Mouse (Mus musculus) left cerebral cortex, adult 8-10 months (tissue): ENCODE results near the gene Ikzf5. TPM values are rescaled to one million over a fixed set of nuclear protein-coding genes. Genes with fewer than 3 reads are reported as not detected.

Experiments
- DNase-seq, 2 experiments: peaks; one replicate each; pipeline ENCODE4 v3.0.0; 2022; ENCODE audit warnings: low spot score in 2 of 2
- total RNA-seq, 4 experiments: library from RNA; stranded (reverse); gene quantifications; 2 replicates each; pipeline ENCODE4 v1.2.4; 2022

Gene Ikzf5
- total RNA-seq, 4 experiments from 2014 or later: 43.2 to 52.2 (median 48.8) TPM

GRCm38 (mm10) chr7:131356105-131356504 lies 54.2 kb downstream of the Ikzf5 start:
- DNase-seq: no peak

GRCm38 (mm10) chr7:131345856-131346541 lies 64.3 kb downstream of the Ikzf5 start:
- DNase-seq: no peak

Other genes with a start within 250 kb of the Ikzf5 start
- not detected for gene 5430419D17Rik, start 236.1 kb downstream of the Ikzf5 start, total RNA-seq
- gene Cuzd1, start 88.2 kb downstream of the Ikzf5 start, total RNA-seq: not detected
- not detected for gene Fam24b, start 81.0 kb downstream of the Ikzf5 start, total RNA-seq
- gene Fam24a, start 76.7 kb downstream of the Ikzf5 start, total RNA-seq: not detected
- 10 to 100 TPM; 23.2 to 36.4 (median 29.9) TPM for gene 2310057M21Rik, start 47.8 kb downstream of the Ikzf5 start, total RNA-seq
- 10 to 100 TPM; 45.8 to 55.0 (median 50.0) TPM for gene Pstk, start 39.4 kb downstream of the Ikzf5 start, total RNA-seq
- gene Acadsb, start 80 bp upstream of the Ikzf5 start, total RNA-seq: 100 to 1,000 TPM in 1 of 4 experiments, 10 to 100 TPM in 3; 76.8 to 109 (median 82.3) TPM
- gene Hmx3, start 132.3 kb upstream of the Ikzf5 start, total RNA-seq: not detected
- gene Hmx2, start 138.3 kb upstream of the Ikzf5 start, total RNA-seq: not detected
- gene Bub3, start 149.7 kb upstream of the Ikzf5 start, total RNA-seq: 10 to 100 TPM; 65.1 to 69.2 (median 65.9) TPM